Mouse (Mus musculus) inflammation-experienced regulatory T-cells (primary cell): ENCODE measurements around the gene Spata9. TPM values are rescaled to one million over a fixed set of nuclear protein-coding genes. Genes with fewer than 3 reads are reported as not detected.

Source experiments
- polyA plus RNA-seq, 2 experiments: library from polyadenylated mRNA; unstranded; fragments of 100-300 nt; shearing (Covaris generic); gene quantifications; one replicate each; pipeline ENCODE4 v1.2.1; 2017

The Spata9 gene
- 1 to 10 TPM in 1 of 2 experiments, under 1 TPM in 1; 0.19 to 2.1 TPM for polyA plus RNA-seq

DNA sequence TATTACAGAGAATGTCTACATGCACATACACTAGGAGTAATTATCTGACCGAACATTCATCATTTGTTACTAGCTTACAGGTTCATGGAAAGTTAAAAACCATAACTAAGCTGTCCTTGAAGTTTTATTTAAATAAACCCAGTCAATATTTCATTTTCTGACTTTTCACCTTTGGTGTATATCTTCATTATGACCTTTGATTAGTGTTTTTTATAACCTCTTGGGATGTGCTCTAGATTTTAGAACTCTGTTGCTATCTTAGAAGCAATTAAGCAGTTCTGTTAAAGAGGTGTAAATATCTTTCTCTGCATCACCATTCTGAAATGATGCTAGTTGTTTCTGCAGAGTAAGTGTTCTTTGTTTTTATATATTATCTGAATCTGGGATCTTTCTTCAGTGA is at the start of gene Spata9:
Gene Spata9 (plus strand): TSS at position 301 of the 400 bp plus-strand sequence.

DNA sequence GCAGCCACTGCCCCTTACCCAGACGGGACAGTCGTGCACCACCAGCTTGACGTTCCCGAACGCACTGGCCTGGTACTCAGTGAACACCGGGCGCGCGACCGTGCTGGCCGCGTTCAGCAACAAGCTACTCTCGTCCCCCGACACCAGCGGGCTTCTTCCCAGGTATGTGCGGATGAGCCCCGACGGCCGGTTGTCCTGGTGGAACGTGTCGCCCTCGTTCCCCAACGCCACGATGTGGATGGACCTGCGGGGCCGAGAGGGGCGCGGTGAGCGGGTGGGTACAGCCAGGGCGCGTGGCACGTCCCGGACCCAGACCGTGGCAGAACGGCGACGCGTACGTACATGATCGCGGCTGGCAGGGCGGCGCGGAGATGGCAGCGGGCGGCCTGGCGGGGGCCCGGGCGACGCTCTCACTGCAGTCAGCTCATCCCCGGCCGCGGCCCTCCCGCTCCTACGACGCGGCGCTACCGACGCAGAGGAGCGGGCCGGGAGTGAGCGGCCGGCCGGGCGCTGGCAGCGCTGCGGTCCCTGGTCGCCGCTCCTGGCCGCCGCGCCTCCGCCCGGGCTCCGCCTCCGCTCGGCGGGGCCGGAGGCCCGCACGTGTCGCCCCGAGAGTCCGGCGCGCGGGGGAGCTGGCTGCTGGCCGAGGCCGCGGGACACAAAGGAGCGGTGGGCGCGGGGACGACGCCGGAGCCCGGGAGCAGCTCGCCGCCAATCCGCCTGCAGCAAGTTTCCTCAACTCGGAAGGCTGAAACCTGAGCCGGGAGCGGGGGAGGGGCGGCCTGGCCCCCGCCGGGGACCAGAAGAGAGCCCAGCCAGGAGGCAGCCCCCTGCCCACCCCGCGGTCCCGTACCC is 23.5 kb upstream of the Spata9 start, which contains the start of gene Rhobtb3:
Gene Rhobtb3 (minus strand): TSS at position 737 of the 855 bp plus-strand sequence.

DNA sequence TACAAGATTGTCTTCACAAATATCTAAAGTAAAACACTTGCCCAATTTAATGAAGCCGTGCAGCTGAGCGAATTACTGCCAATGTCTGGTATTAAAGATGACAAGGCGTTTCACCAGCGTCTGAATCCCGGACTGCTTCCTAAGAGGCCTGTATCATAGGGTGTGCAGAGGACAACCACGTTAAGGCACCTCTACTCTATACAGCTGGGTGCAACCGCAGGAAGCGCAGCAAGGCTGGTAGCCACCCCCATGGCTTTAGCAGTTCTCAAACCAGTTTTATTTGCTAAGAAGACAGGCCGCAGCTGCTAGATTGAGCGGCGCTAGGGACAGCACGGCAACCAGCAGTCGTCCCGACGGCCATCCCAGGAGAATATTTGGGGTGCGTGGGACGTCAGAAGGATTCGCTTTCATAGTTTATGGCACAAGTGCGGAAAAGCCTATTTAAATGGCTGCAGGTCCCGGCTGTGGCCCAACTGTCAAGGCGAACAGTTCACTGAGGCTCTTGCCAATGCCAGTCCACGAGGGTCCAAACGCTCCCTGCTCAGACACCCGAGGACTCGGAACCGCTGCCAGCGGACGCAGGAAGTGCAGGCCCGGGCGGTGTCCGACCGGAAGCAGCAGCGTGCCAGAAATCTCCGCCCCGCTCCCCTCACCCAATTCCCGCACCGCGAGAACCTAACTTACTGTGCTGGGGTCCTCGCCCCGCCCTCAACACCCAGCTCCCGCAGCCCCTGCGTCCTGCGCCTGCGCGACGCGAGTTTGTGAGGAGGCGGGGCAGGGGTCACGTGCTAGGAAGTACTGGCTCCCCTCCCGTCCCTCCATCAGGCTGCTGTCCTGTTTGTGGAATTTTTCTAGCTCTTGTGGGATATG is 51.3 kb downstream of the Spata9 start, which contains the start of gene Rfesd:
Gene Rfesd (minus strand): TSS at position 746 of the 870 bp plus-strand sequence.

Other genes starting within 250 kb of the Spata9 start
- 100 to 1,000 TPM in 1 of 2 experiments, 10 to 100 TPM in 1; 97.8 to 279 TPM for gene Glrx, start 127.3 kb upstream of the Spata9 start, polyA plus RNA-seq
- gene Rhobtb3, start 23.2 kb upstream of the Spata9 start, polyA plus RNA-seq = 1 to 10 TPM in 1 of 2 experiments, under 1 TPM in 1; 0.20 to 1.2 TPM
- gene Rfesd, start 51.6 kb downstream of the Spata9 start, polyA plus RNA-seq = 10 to 100 TPM; 21.5 to 27.2 TPM
- gene Gpr150, start 89.8 kb downstream of the Spata9 start, polyA plus RNA-seq = not detected
- gene Arsk, start 131.5 kb downstream of the Spata9 start, polyA plus RNA-seq = 1 to 10 TPM; 7.5 to 8.3 TPM
- 10 to 100 TPM; 18.2 to 25.4 TPM for gene Ttc37, start 131.6 kb downstream of the Spata9 start, polyA plus RNA-seq